Mouse (Mus musculus): ENCODE data around the gene Stpg1. TPM values are rescaled to one million over a fixed set of nuclear protein-coding genes. Genes with fewer than 3 reads are reported as not detected.

Gene Stpg1
- polyA plus RNA-seq, 1 experiment: 0.02 TPM

- Histone ChIP-seq H3K4me3 (ENCODE audit: extremely low read depth, insufficient read depth, insufficient read length) (no peak overlapping the region), H3K27me3 (ENCODE audit: control insufficient read depth, insufficient read depth, low read length) (0 out of 2 replicates have a peak, but pooled peaks cover 1% of the 10 kb centered on the region), H3K4me1 (ENCODE audit: control insufficient read depth, insufficient read depth, insufficient read length) (no peaks in the 10 kb centered on the region; the same call in 1 of the 2 replicates), H3K27ac (ENCODE audit: insufficient read depth, low read length) (no peak overlapping the region), H3K36me3 (ENCODE audit: control insufficient read depth, insufficient read depth, low read length) (no peaks in the 10 kb centered on the region)
- 35% methylated on average over 13 of the region's 13 CpGs for WGBS
- TF ChIP-seq POLR2A (IDR thresholded peaks at IDR 0.05; ENCODE audit: low read depth, low read length): no peak
- peak; percentile 50; the same call in 1 of the 2 replicates for TF ChIP-seq CTCF (IDR thresholded peaks at IDR 0.05; ENCODE audit: extremely low read depth, insufficient read depth, insufficient read length, insufficient replicate concordance)
- DNase-seq (ENCODE audit: low read depth in 1 of 2, low spot score in 2 of 2): no peak
These were observed 13.9 kb downstream of the Stpg1 start for GRCm38 (mm10) chr4:135508419-135509039.

GRCm38 (mm10) chr4:135509515-135509914 is 14.9 kb downstream of the Stpg1 start:
- H3K4me3 ChIP-seq (ENCODE audit: extremely low read depth, insufficient read depth, insufficient read length): no peak overlapping the region
- H3K4me1 ChIP-seq (ENCODE audit: control insufficient read depth, insufficient read depth, insufficient read length): no peaks in the 10 kb centered on the region; the same call in 1 of the 2 replicates
- 0 out of 2 replicates have a peak, but pooled peaks cover 1% of the 10 kb centered on the region for H3K27me3 ChIP-seq (ENCODE audit: control insufficient read depth, insufficient read depth, low read length)
- DNase-seq (ENCODE audit: low read depth in 1 of 2, low spot score in 2 of 2): no peak
- H3K27ac ChIP-seq (ENCODE audit: insufficient read depth, low read length): no peak overlapping the region
- TF ChIP-seq POLR2A (IDR thresholded peaks at IDR 0.05; ENCODE audit: low read depth, low read length) (no peak), CTCF (IDR thresholded peaks at IDR 0.05; ENCODE audit: extremely low read depth, insufficient read depth, insufficient read length, insufficient replicate concordance) (no peak)
- 84% methylated on average over 12 of the region's 12 CpGs for WGBS
- no peaks in the 10 kb centered on the region for H3K36me3 ChIP-seq (ENCODE audit: control insufficient read depth, insufficient read depth, low read length)

DNA sequence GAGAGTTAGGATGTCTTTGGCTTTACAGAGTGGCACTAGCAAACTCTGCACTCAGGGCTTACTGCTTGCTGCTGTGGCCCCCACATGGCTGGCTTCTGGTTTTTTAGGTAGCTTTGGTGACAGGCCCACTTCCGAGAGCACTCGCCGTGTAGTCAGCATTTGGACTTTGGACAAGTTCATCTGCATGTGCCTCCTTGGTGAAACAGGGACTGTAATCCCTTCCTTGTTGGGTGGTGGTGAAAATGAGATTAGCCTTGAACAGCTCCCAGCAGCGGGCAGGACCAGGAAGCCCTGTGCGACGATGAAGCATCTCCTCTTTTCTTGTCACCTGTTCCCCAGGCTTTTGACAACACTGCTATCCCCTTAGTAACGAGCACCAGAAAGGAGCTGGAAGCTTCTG is 19.3 kb downstream of the Stpg1 start:
- DNase-seq (ENCODE audit: low read depth in 1 of 2, low spot score in 2 of 2): no peak
- no peak overlapping the region for H3K27ac ChIP-seq (ENCODE audit: insufficient read depth, low read length)
- no peak overlapping the region for H3K4me3 ChIP-seq (ENCODE audit: extremely low read depth, insufficient read depth, insufficient read length)
- H3K36me3 ChIP-seq (ENCODE audit: control insufficient read depth, insufficient read depth, low read length): no peaks in the 10 kb centered on the region
- no peaks in the 10 kb centered on the region; the same call in 1 of the 2 replicates for H3K4me1 ChIP-seq (ENCODE audit: control insufficient read depth, insufficient read depth, insufficient read length)
- no peaks in the 10 kb centered on the region for H3K27me3 ChIP-seq (ENCODE audit: control insufficient read depth, insufficient read depth, low read length)
- WGBS: 85% methylated on average over 7 of the region's 7 CpGs
- TF ChIP-seq CTCF (IDR thresholded peaks at IDR 0.05; ENCODE audit: extremely low read depth, insufficient read depth, insufficient read length, insufficient replicate concordance) (no peak), POLR2A (IDR thresholded peaks at IDR 0.05; ENCODE audit: low read depth, low read length) (no peak)

DNA sequence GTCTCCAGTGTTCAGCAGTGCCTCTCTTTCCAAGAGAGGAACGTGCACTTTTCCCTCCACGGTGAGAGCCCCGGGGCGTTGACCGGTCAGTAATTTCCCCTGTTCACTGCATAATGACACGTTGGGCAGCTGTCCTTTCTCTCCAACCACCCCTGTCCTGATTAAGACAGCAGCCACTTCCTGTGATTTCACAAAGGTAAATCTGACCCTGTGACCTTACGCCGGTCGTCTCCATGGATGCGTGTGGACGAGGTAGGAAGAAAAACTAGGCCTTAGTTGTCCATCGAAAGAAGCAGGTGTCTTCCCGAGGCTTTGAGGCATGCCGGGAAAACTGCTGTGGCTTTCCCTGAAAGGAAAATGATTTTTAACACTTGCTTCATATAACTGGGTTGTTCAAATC is 20.3 kb downstream of the Stpg1 start:
- Histone ChIP-seq H3K4me3 (ENCODE audit: extremely low read depth, insufficient read depth, insufficient read length) (no peak overlapping the region), H3K27me3 (ENCODE audit: control insufficient read depth, insufficient read depth, low read length) (no peaks in the 10 kb centered on the region), H3K4me1 (ENCODE audit: control insufficient read depth, insufficient read depth, insufficient read length) (no peaks in the 10 kb centered on the region; the same call in 1 of the 2 replicates), H3K27ac (ENCODE audit: insufficient read depth, low read length) (no peak overlapping the region), H3K36me3 (ENCODE audit: control insufficient read depth, insufficient read depth, low read length) (no peaks in the 10 kb centered on the region)
- TF ChIP-seq CTCF (IDR thresholded peaks at IDR 0.05; ENCODE audit: extremely low read depth, insufficient read depth, insufficient read length, insufficient replicate concordance) (no peak), POLR2A (IDR thresholded peaks at IDR 0.05; ENCODE audit: low read depth, low read length) (no peak)
- no peak for DNase-seq (ENCODE audit: low read depth in 1 of 2, low spot score in 2 of 2)
- 91% methylated on average over 14 of the region's 14 CpGs for WGBS

GRCm38 (mm10) chr4:135516351-135517316 is 22.0 kb downstream of the Stpg1 start:
- WGBS: 59% methylated on average over 15 of the region's 15 CpGs
- H3K36me3 ChIP-seq (ENCODE audit: control insufficient read depth, insufficient read depth, low read length): no peaks in the 10 kb centered on the region
- TF ChIP-seq CTCF (IDR thresholded peaks at IDR 0.05; ENCODE audit: extremely low read depth, insufficient read depth, insufficient read length, insufficient replicate concordance) (peak; percentile 85; the same call in 1 of the 2 replicates), POLR2A (IDR thresholded peaks at IDR 0.05; ENCODE audit: low read depth, low read length) (no peak)
- peak in 1 of 2 experiments; percentile 40 for DNase-seq (ENCODE audit: low read depth in 1 of 2, low spot score in 2 of 2)
- no peak overlapping the region for H3K4me3 ChIP-seq (ENCODE audit: extremely low read depth, insufficient read depth, insufficient read length)
- H3K4me1 ChIP-seq (ENCODE audit: control insufficient read depth, insufficient read depth, insufficient read length): no peaks in the 10 kb centered on the region; the same call in 1 of the 2 replicates
- no peak overlapping the region for H3K27ac ChIP-seq (ENCODE audit: insufficient read depth, low read length)
- H3K27me3 ChIP-seq (ENCODE audit: control insufficient read depth, insufficient read depth, low read length): no peaks in the 10 kb centered on the region

- Histone ChIP-seq H3K27ac (ENCODE audit: insufficient read depth, low read length) (no peak overlapping the region), H3K36me3 (ENCODE audit: control insufficient read depth, insufficient read depth, low read length) (no peaks in the 10 kb centered on the region), H3K27me3 (ENCODE audit: control insufficient read depth, insufficient read depth, low read length) (no peaks in the 10 kb centered on the region), H3K4me1 (ENCODE audit: control insufficient read depth, insufficient read depth, insufficient read length) (no peaks in the 10 kb centered on the region), H3K4me3 (ENCODE audit: extremely low read depth, insufficient read depth, insufficient read length) (no peak overlapping the region)
- DNase-seq (ENCODE audit: low read depth in 1 of 2, low spot score in 2 of 2): no peak
- TF ChIP-seq CTCF (IDR thresholded peaks at IDR 0.05; ENCODE audit: extremely low read depth, insufficient read depth, insufficient read length, insufficient replicate concordance): no peak
- no peak for TF ChIP-seq POLR2A (IDR thresholded peaks at IDR 0.05; ENCODE audit: low read depth, low read length)
- WGBS: 90% methylated on average over 12 of the region's 12 CpGs
These were observed 23.5 kb downstream of the Stpg1 start for GRCm38 (mm10) chr4:135518135-135518534.

Data from spleen, adult 2 months (tissue).